Mouse (Mus musculus) neural tube, embryonic 10.5 days (tissue): ENCODE measurements around the gene Krtap21-1.

ENCODE experiments used
- DNase-seq: peaks from one replicate; pipeline ENCODE4 v3.0.0-alpha.2; 2017; ENCODE audit warnings: low spot score; ENCODE audit errors: extremely low spot score

Krtap21-1 gene

DNA sequence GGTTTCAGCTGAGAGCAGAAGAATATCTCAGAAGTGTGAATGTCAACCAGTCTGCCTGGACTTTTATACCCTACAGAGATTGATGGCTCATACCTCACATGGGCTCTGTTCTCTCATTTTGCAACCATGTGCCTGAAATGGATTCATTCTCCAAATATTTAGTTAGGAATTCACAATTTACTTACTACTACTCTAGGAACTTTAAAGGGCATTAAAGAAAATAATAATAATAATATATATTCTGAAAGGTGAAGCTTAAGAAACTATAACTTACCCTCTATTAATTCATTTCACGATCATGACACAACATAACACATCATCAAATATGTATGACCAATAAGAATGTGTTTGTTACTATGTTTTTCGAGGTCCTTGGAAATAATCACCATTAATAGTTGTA, at the start of gene Krtap21-1:
TSS of gene Krtap21-1 (minus strand) at position 101 of the 400 bp plus-strand sequence.
- DNase-seq: no peak

DNA sequence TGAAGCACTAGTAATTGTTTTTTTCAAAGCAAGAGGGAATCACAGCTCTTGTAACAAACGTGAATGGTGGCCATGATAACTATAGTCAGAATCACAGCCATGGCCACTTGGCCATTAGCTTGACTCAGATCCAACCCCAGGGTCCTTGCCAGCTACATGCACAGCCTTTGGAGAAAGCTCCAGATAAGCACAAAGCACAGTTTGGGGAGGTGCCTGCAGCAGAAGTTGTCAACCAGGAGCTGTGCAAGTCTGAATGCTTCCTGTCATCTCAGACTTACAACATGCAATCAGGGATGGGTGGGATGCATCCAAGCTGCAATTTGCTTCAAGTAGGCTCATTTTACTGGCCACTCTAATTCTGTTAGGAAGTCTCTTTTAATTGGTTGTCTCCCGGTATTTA, 25.9 kb upstream of the Krtap21-1 start:
- no peak for DNase-seq

DNA sequence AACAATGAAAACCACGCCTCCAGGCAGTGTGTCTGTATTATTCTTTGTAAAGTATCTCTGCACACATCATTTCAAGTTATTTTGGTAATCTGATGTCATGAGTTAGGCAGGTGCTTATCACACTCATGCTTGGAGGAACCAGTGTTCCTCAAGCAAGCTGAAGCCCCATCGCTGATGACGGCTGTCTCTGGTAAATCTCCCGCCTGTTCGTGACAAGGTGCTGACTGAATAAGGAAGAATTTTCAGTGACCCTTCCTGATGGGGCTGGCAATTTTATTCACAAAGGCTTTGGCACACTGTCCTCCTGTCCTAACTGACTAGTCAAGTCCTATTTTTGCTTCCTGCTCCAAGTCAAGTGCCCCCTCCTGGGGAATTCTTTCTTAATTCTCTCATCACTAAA, 21.6 kb upstream of the Krtap21-1 start:
- no peak for DNase-seq

- no peak for DNase-seq
These were observed 16.3 kb upstream of the Krtap21-1 start, which contains the start of gene Krtap6-2 for GRCm38 (mm10) chr16:89420011-89420410. TSS of gene Krtap6-2 (minus strand) at chr16:89420111.

GRCm38 (mm10) chr16:89416311-89416710, 12.6 kb upstream of the Krtap21-1 start:
- no peak for DNase-seq

DNA sequence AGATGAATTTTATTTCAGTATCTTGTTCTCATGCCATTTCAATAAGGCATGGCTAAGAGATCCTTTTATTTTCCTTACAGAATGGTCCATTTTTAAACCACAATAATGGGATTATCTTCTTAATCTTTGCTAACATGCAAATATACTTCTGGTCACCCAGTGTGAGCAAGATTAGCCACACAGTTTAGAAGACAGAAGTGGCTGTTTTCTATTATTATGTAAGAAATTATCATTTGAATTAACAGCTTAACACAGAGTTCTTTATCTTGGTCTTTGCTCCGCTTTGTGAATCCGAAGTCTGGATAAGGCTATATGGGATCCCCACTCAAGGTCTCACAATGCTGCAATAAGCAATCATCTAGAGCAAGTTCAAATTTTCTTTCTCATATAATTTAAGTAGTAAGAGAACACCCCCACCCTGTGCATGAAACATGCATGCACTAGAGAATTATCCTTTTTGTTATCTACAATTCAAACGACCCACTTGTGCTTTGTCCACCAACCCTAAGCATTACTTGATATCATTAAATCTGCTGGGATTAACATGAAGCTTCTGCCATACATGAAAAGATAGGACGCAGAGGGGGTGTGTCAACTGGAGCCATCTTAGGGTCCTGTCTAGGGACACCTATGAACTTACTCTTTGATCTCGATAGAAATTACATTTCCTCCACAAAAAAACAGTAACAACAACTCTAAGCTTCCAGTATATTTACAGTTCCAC, 6.8 kb upstream of the Krtap21-1 start:
- no peak for DNase-seq

DNA sequence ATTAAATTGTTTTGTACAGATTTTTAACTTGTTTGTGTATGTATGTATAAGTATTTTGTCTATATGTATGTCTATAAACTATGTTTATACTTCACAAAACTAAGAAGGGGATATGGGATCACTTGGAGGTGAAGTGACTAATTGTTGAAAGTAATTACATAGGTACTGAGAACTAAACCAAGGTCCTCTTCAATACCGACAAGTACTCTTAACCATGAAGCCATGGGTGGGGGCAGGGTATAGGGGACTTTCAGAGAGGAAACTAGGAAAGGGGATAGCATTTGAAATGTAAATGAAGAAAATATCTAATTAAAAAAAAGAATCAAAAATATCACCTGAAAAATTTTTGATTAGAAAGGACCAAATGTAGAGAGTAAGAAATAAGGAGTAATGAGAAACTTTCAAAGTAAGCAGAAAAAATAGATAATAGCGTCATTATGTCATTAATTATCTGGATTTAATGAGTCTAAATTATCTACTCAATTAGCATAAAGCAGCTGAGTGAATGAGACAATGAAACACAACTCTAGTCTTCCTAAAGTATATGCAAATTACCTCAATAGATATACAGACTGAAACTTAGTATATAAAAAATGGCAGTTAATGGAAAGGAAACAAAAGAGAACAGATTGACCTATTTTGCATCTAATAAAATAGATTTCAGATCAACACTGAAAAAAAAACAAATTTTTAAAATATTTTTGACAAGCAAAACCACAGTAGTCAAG, 30.8 kb downstream of the Krtap21-1 start:
- DNase-seq: no peak
